Mouse (Mus musculus): ENCODE data around the gene Col20a1.

- TF ChIP-seq CTCF (IDR thresholded peaks at IDR 0.05; ENCODE audit: insufficient read depth, low read depth, low read length), result no peak
- TF ChIP-seq POLR2A (IDR thresholded peaks at IDR 0.05; ENCODE audit: insufficient read depth, low read depth, low read length), result no peak
Measured at GRCm38 (mm10) chr2:180959605-180960004, 26.7 kb upstream of the Col20a1 start.
